Mouse (Mus musculus) embryonic facial prominence, embryonic 13.5 days (tissue): Measurements from ENCODE around the gene Ppp1r7. TPM values are rescaled to one million over a fixed set of nuclear protein-coding genes. Genes with fewer than 3 reads are reported as not detected.
"Not testable (repeated sequence)": the region's sequence is repeated elsewhere in the genome, so short reads cannot be mapped to it uniquely, and the experiment has no call there.

Experiments used
- ATAC-seq: fragments of 200-750 bp; cut with Nextera tagmentation; 2 replicates; pipeline ENCODE4 v1.8.0; 2017; ENCODE audit warnings: low read depth; ENCODE audit not compliant: insufficient number of reproducible peaks, insufficient read depth, low FRiP score, low TSS enrichment
- H3K27ac ChIP-seq: fragments of 300-500 bp; sonication (generic); 2 replicates; pipeline ENCODE4 v1.5.1; 2015; ENCODE audit warnings: moderate library complexity, mild to moderate bottlenecking, inconsistent platforms
- H3K27me3 ChIP-seq: fragments of 300-500 bp; sonication (generic); 2 replicates; pipeline ENCODE4 v1.6.1; 2015; ENCODE audit warnings: mild to moderate bottlenecking, inconsistent platforms
- H3K36me3 ChIP-seq: fragments of 300-500 bp; sonication (generic); 2 replicates; pipeline ENCODE4 v1.6.1; 2015; ENCODE audit warnings: mild to moderate bottlenecking, inconsistent platforms
- H3K4me1 ChIP-seq: fragments of 300-500 bp; sonication (generic); 2 replicates; pipeline ENCODE4 v1.6.1; 2015; ENCODE audit warnings: inconsistent platforms
- H3K4me2 ChIP-seq: fragments of 300-500 bp; sonication (generic); 2 replicates; pipeline ENCODE4 v1.6.1; 2015; ENCODE audit warnings: moderate library complexity, mild to moderate bottlenecking, inconsistent platforms
- H3K4me3 ChIP-seq: fragments of 300-500 bp; sonication (generic); 2 replicates; pipeline ENCODE4 v1.5.1; 2015; ENCODE audit warnings: mild to moderate bottlenecking, inconsistent platforms
- H3K9ac ChIP-seq: fragments of 300-500 bp; sonication (generic); 2 replicates; pipeline ENCODE4 v1.6.1; 2015; ENCODE audit warnings: mild to moderate bottlenecking, inconsistent platforms
- H3K9me3 ChIP-seq: fragments of 300-500 bp; sonication (generic); 2 replicates; pipeline ENCODE4 v1.6.1; 2016; ENCODE audit warnings: inconsistent platforms
- WGBS: fragments of 180-500 bp; shearing (Covaris S2); methylation state at CpG from one replicate; pipeline ENCODE4 v1.1.7; 2015; ENCODE audit warnings: mixed read lengths; 5-methylcytosine and 5-hydroxymethylcytosine counted together
- polyA plus RNA-seq: library from polyadenylated mRNA; unstranded; fragments of >200 nt; fragmentation: Nextera tagmentation; extraction: Ambion mirVana; gene quantifications from 2 replicates; pipeline ENCODE4 v1.2.1, GENCODE M21; 2015

Gene Ppp1r7
- polyA plus RNA-seq = 57.9 and 64.2 TPM in 2 replicates

DNA sequence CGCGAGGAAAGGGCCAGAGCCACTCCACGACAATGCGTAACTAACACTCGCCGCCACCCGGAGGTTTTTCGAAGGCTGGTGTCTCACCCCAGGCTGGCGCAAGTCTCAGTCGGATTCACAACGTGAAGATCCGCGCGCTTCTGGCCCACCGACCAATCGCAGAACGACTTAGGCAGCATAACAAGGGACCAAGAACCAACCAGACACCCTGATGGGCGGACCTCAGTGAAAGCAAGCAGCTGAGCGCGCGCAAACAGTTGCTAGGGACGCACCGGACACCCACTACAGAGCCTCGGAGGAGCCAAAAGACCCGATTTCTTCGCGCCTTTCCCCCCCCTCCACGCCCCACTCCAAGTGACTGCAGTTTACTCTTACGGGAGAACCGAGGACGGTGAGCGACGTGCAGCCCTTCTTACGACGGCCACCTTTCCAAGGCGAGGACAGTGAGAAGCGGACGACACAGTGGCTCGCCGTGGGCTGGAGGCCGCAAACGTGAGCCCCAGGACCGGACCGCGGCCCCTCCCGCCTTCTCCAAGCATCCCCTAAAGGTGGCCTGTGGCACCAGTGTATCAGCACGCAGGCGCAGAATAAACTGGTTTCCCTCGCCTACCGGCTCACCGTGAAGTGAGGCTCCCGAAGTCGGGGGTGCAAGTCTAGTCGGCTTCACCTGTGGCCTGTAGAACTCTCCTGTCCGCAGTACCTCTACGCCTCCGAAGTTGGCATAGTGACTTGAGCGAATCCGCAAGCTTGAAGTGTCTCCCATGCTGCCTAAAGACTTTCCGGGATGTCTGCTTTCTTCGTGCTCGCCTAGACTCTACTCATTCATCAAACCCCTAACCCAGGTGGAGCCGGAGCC, at the start of gene Ppp1r7, which contains the start of gene Pask:
TSS of gene Ppp1r7 (plus strand) at position 207 of the 856 bp plus-strand sequence.
TSS of gene Pask (minus strand) at position 835 of the 856 bp plus-strand sequence.
- H3K4me3 ChIP-seq = peak within 1 kb of the TSS; percentile 94
- peak within 1 kb of the TSS; percentile 90 for H3K4me2 ChIP-seq
- H3K36me3 ChIP-seq = peaks cover 17% of the 10 kb centered on the region
- H3K9ac ChIP-seq = peak within 1 kb of the TSS; percentile 90
- H3K27me3 ChIP-seq = no peaks in the 10 kb centered on the region
- peak; percentile 90 for ATAC-seq
- peaks cover 17% of the 10 kb centered on the region for H3K4me1 ChIP-seq
- H3K9me3 ChIP-seq = no peaks in the 10 kb centered on the region
- peak within 1 kb of the TSS; percentile 74 for H3K27ac ChIP-seq
- under 1% methylated on average over 63 of the region's 63 CpGs for WGBS

- WGBS = 74% methylated on average over 3 of the region's 3 CpGs
- not testable (repeated sequence) for H3K27me3 ChIP-seq, H3K4me3 ChIP-seq, H3K27ac ChIP-seq, H3K9me3 ChIP-seq, ATAC-seq, H3K4me1 ChIP-seq, H3K4me2 ChIP-seq, H3K9ac ChIP-seq
- peaks cover 54% of the 10 kb centered on the region for H3K36me3 ChIP-seq
Measured at GRCm38 (mm10) chr1:93294491-93294890, 48.2 kb upstream of the Ppp1r7 start.

DNA sequence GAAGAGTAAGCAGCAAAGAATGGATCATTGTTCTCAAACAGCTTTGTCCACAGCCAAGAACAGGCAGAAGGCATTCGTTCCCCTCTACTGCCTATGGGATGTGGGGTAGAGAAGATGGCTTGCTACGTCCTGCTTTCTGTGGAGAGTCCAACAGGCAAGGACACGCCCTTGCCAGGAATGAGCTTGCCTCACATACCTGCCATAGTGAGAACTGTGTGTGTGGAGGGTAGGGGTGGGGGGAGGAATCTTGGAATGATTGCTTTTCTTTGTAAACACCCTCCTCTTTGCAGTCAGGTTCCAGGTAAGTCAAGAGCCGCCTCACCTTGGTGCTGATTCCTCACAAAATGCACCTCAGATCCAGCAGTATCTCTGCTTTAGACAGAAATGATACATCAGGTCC, 42.9 kb upstream of the Ppp1r7 start:
- WGBS = 78% methylated on average over 4 of the region's 4 CpGs
- H3K27me3 ChIP-seq = no peaks in the 10 kb centered on the region
- ATAC-seq = no peak
- H3K9ac ChIP-seq = no peak overlapping the region
- no peak overlapping the region for H3K4me3 ChIP-seq
- H3K4me1 ChIP-seq = peaks cover 7% of the 10 kb centered on the region
- no peak overlapping the region for H3K4me2 ChIP-seq
- no peaks in the 10 kb centered on the region for H3K9me3 ChIP-seq
- no peak overlapping the region for H3K27ac ChIP-seq
- H3K36me3 ChIP-seq = peaks cover 88% of the 10 kb centered on the region

DNA sequence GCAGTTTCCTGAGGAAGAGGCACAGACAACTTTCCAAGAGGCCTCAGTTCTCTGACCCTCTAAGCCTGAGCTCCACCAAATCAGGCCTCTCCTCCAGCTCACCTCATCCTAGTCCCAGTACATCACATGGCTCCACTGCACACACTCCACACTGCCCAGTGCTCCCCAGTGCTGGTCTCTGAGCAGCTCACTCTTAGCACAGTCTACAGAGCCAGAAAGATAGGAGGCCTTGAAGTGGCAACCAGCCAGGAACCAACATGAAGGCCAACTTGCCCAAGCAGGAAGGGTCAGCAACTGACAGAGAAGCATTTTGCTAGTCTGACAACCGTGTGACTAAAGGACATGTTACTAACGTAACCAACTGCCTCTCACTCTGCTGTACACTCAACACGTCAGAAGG, 42.1 kb upstream of the Ppp1r7 start:
- ATAC-seq = no peak
- no peaks in the 10 kb centered on the region for H3K9me3 ChIP-seq
- peaks cover 86% of the 10 kb centered on the region for H3K36me3 ChIP-seq
- no peaks in the 10 kb centered on the region for H3K27me3 ChIP-seq
- WGBS = 85% methylated on average over 3 of the region's 3 CpGs
- H3K4me1 ChIP-seq = peaks cover 12% of the 10 kb centered on the region
- no peak overlapping the region; the same call in 1 of the 2 replicates for H3K9ac ChIP-seq
- H3K27ac ChIP-seq = no peak overlapping the region
- H3K4me3 ChIP-seq = no peak overlapping the region
- no peak overlapping the region for H3K4me2 ChIP-seq

DNA sequence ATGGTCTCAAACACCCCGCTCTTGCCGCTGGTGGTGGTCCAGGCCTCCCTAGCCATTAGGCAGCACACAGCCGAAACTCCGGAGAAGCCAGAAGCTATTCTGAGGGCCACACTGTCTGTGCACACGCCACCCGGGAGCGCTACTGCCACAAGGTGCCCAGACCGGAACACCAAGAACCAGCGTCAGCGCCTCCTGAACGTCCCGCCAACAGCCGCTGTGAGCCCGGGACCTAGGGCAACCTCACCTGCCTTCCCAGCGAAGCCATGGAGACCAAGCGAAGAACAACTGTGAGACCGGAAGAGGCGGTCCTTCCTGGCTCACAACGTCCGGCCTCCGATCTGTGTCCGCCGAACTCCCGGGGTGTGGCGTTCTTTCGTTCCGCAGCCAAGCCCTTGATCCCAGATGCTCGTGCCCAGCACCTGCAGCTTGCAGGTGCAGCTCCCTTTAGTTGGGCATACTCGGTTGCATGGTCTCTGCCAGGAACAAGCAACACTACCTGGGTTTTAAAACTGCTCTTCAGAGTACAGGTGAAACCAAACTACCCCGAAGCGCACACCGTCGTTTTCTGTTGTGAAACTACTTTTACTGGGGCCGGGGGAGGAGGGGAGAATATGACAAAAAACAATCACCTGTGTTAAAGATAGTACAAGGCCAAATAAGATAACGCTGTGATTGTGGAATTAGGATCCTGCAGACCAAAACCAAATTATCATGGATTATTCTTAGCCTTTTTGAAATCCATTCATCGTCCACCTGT, 36.9 kb upstream of the Ppp1r7 start, which contains the start of gene Mterf4:
TSS of gene Mterf4 (minus strand) at position 335 of the 757 bp plus-strand sequence.
- peaks cover 12% of the 10 kb centered on the region for H3K4me1 ChIP-seq
- H3K4me2 ChIP-seq = peak within 1 kb of the TSS; percentile 77
- peak within 1 kb of the TSS; percentile 92 for H3K9ac ChIP-seq
- H3K4me3 ChIP-seq = peak within 1 kb of the TSS; percentile 92
- peaks cover 51% of the 10 kb centered on the region for H3K36me3 ChIP-seq
- H3K27ac ChIP-seq = peak within 1 kb of the TSS; percentile 39; the same call in 1 of the 2 replicates
- ATAC-seq = peak; percentile 83
- H3K9me3 ChIP-seq = no peaks in the 10 kb centered on the region
- no peaks in the 10 kb centered on the region for H3K27me3 ChIP-seq
- 6% methylated on average over 36 of the region's 36 CpGs for WGBS

DNA sequence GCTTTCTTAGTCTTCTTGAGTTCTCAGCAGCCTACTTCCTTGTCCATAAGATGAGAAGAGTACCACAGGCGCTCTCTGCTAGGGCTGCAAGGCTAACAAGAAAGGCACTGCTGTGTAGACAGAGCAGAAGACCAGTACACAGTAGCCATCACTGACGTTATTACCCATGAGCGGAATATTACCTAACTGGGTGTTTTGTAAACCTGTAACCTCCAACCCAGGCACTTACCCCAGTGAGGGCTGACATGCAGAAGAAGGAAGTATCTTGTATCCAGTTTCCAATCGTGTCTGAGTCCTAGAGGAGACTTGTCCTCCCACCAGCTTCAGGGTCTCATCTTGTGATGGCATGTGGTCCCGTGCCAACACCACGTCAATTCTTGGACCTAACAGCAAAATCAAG, 18.7 kb upstream of the Ppp1r7 start:
- H3K4me3 ChIP-seq = no peak overlapping the region
- ATAC-seq = no peak
- H3K9me3 ChIP-seq = no peaks in the 10 kb centered on the region
- no peaks in the 10 kb centered on the region for H3K4me1 ChIP-seq
- H3K36me3 ChIP-seq = peaks cover 88% of the 10 kb centered on the region
- WGBS = 87% methylated on average over 6 of the region's 6 CpGs
- H3K4me2 ChIP-seq = no peak overlapping the region
- no peaks in the 10 kb centered on the region for H3K27me3 ChIP-seq
- no peak overlapping the region for H3K27ac ChIP-seq
- no peak overlapping the region for H3K9ac ChIP-seq

GRCm38 (mm10) chr1:93326446-93326845, 16.2 kb upstream of the Ppp1r7 start:
- H3K4me1 ChIP-seq = no peaks in the 10 kb centered on the region
- H3K4me3 ChIP-seq = no peak overlapping the region
- no peak overlapping the region for H3K27ac ChIP-seq
- no peak for ATAC-seq
- H3K36me3 ChIP-seq = peaks cover 84% of the 10 kb centered on the region
- no peaks in the 10 kb centered on the region for H3K9me3 ChIP-seq
- H3K9ac ChIP-seq = no peak overlapping the region
- no peaks in the 10 kb centered on the region for H3K27me3 ChIP-seq
- H3K4me2 ChIP-seq = no peak overlapping the region
- WGBS = 91% methylated on average over 3 of the region's 3 CpGs

GRCm38 (mm10) chr1:93334621-93335020, 8.0 kb upstream of the Ppp1r7 start:
- Histone ChIP-seq H3K9me3 (no peaks in the 10 kb centered on the region), H3K9ac (peak overlapping the region; percentile 37; the same call in 1 of the 2 replicates), H3K4me2 (no peak overlapping the region), H3K4me3 (no peak overlapping the region), H3K4me1 (no peaks in the 10 kb centered on the region), H3K27me3 (no peaks in the 10 kb centered on the region), H3K27ac (no peak overlapping the region), H3K36me3 (peaks cover 48% of the 10 kb centered on the region)
- ATAC-seq = no peak
- WGBS = 62% methylated on average over 2 of the region's 2 CpGs

DNA sequence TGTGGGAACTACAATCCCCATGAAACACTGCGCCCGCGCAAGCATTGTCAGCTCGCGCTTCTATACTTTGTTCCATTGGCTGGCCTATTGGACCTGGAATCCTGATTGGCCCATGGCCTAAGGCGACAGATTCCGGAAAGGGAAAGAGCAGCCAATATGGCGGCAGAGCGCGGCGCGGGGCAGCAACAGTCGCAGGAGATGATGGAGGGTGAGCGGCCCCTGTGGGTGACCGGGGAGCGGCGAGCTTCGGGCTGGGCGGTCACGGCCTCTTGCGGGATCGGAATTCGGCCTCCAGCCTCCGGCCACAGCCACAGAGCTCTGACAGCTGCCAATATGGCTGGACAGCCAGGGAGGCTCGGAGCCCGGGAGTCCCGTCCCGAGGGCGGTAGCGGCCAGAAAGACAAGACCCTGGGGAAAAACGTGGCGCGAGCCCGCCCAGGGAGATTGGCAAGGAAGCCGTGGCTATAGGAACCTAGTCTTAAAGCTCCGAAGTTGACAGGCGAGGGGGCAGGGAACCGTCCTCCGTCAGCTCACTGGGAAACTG, 922 bp downstream of the Ppp1r7 start:
- H3K36me3 ChIP-seq = peaks cover 24% of the 10 kb centered on the region
- peak overlapping the region; percentile 94 for H3K4me3 ChIP-seq
- peak overlapping the region; percentile 74 for H3K27ac ChIP-seq
- H3K4me1 ChIP-seq = peaks cover 17% of the 10 kb centered on the region
- WGBS = under 1% methylated on average over 39 of the region's 39 CpGs
- no peaks in the 10 kb centered on the region for H3K9me3 ChIP-seq
- no peaks in the 10 kb centered on the region for H3K27me3 ChIP-seq
- peak; percentile 96 for ATAC-seq
- peak overlapping the region; percentile 90 for H3K9ac ChIP-seq
- H3K4me2 ChIP-seq = peak overlapping the region; percentile 90

DNA sequence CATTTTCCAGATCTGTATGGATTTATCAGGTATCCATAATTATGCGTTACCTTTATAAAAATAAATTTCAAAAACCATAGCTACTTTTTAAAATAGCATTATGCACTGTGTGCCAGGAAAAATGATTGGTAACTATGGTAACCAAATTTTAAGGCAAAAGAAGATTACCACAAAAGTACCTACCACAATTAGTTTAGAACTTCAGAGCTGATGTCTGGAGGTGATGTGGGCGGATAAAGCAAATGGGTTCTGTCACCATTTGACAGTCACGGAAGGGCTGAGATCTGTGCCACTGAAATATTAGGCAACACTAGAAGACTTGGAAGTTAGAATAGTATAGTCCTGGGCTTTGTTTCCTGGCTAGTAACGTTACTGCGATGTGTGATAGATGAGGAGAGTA, 4.5 kb downstream of the Ppp1r7 start:
- H3K27ac ChIP-seq = no peak overlapping the region
- H3K4me1 ChIP-seq = peaks cover 7% of the 10 kb centered on the region
- H3K27me3 ChIP-seq = no peaks in the 10 kb centered on the region
- WGBS = 91% methylated on average over 5 of the region's 5 CpGs
- H3K36me3 ChIP-seq = peaks cover 53% of the 10 kb centered on the region
- H3K4me3 ChIP-seq = no peak overlapping the region
- H3K9ac ChIP-seq = no peak overlapping the region
- ATAC-seq = no peak
- H3K9me3 ChIP-seq = no peaks in the 10 kb centered on the region
- no peak overlapping the region for H3K4me2 ChIP-seq

- no peak overlapping the region for H3K4me2 ChIP-seq
- H3K4me3 ChIP-seq = no peak overlapping the region
- H3K9me3 ChIP-seq = no peaks in the 10 kb centered on the region
- peaks cover under 1% of the 10 kb centered on the region for H3K4me1 ChIP-seq
- peaks cover 77% of the 10 kb centered on the region for H3K36me3 ChIP-seq
- no peaks in the 10 kb centered on the region for H3K27me3 ChIP-seq
- ATAC-seq = no peak
- H3K27ac ChIP-seq = no peak overlapping the region
- no peak overlapping the region for H3K9ac ChIP-seq
- WGBS = 82% methylated on average over 4 of the region's 4 CpGs
Measured at GRCm38 (mm10) chr1:93349701-93350100, 7.0 kb downstream of the Ppp1r7 start.
